12 mouse cellular contexts compared by ENCODE assay signal in genomic region chr17:25082887-25083286, GRCm38 (mm10). TPM values are rescaled to one million over a fixed set of nuclear protein-coding genes. Genes with fewer than 3 reads are reported as not detected.
DNase-seq lines count a peak whose midpoint lies in the region; ATAC-seq and TF ChIP-seq lines count a peak whose summit lies in the region.
"Had no signal": no experiment of that assay in that cellular context is flagged by ENCODE, and none has a peak within 500 bp of the region (broad histone marks: within the 10 kb centered on the region; RNA-seq: fewer than 3 reads in every experiment).

No protein-coding gene starts in this region.

- H3K9me3 ChIP-seq in kidney, embryonic 16.5 days (ENCODE audit: low read length) = no peaks in the 10 kb centered on the region
- no peaks in the 10 kb centered on the region for H3K9me3 ChIP-seq in embryonic facial prominence, embryonic 13.5 days
- no peaks in the 10 kb centered on the region for H3K9me3 ChIP-seq in liver, embryonic 12.5 days (replicated peaks)

- ATAC-seq in kidney, embryonic 16.5 days (ENCODE audit: low FRiP score, low TSS enrichment) = no peak
- ATAC-seq in embryonic facial prominence, embryonic 13.5 days (ENCODE audit: insufficient number of reproducible peaks, insufficient read depth, low FRiP score, low TSS enrichment, low read depth) = no peak
- ATAC-seq in liver, embryonic 12.5 days = no peak
- ATAC-seq in frontal cortex, adult (ENCODE audit: low TSS enrichment) = no peak

- peak overlapping the region; percentile 34 for H3K4me3 ChIP-seq in gastrocnemius, adult 2 months
- no peak overlapping the region for H3K4me3 ChIP-seq in kidney, embryonic 16.5 days (ENCODE audit: low read length)
- H3K4me3 ChIP-seq in embryonic facial prominence, embryonic 13.5 days = no peak overlapping the region
- no peak overlapping the region for H3K4me3 ChIP-seq in liver, embryonic 12.5 days

- H3K36me3 ChIP-seq in kidney, embryonic 16.5 days (ENCODE audit: insufficient read depth, low read length) = 0 out of 2 replicates have a peak, but pooled peaks cover 2% of the 10 kb centered on the region
- H3K36me3 ChIP-seq in embryonic facial prominence, embryonic 13.5 days = peaks cover 5% of the 10 kb centered on the region
- H3K36me3 ChIP-seq in liver, embryonic 12.5 days = peaks cover 1% of the 10 kb centered on the region; the same call in 1 of the 2 replicates

- H3K27me3 ChIP-seq in kidney, embryonic 16.5 days (ENCODE audit: insufficient read depth, low read length) = no peaks in the 10 kb centered on the region
- no peaks in the 10 kb centered on the region for H3K27me3 ChIP-seq in embryonic facial prominence, embryonic 13.5 days
- no peaks in the 10 kb centered on the region; the same call in 1 of the 2 replicates for H3K27me3 ChIP-seq in liver, embryonic 12.5 days (replicated peaks)

- H3K9ac ChIP-seq in kidney, embryonic 16.5 days (replicated peaks; ENCODE audit: low read length) = peak overlapping the region; percentile 34; the same call in 1 of the 2 replicates
- H3K9ac ChIP-seq in embryonic facial prominence, embryonic 13.5 days = no peak overlapping the region
- no peak overlapping the region for H3K9ac ChIP-seq in liver, embryonic 12.5 days

- H3K4me2 ChIP-seq in kidney, embryonic 16.5 days (replicated peaks; ENCODE audit: low read depth, low read length) = no peak overlapping the region; the same call in 1 of the 2 replicates
- peak overlapping the region; percentile 25 for H3K4me2 ChIP-seq in embryonic facial prominence, embryonic 13.5 days
- H3K4me2 ChIP-seq in liver, embryonic 12.5 days = no peak overlapping the region

- H3K4me1 ChIP-seq in kidney, embryonic 16.5 days (ENCODE audit: insufficient read depth, low read length) = peaks cover 29% of the 10 kb centered on the region
- peaks cover 76% of the 10 kb centered on the region for H3K4me1 ChIP-seq in embryonic facial prominence, embryonic 13.5 days
- peaks cover 67% of the 10 kb centered on the region for H3K4me1 ChIP-seq in liver, embryonic 12.5 days

- no peak for TF ChIP-seq CTCF in gastrocnemius, adult 2 months (IDR thresholded peaks at IDR 0.05)

- WGBS in kidney, embryonic 16.5 days = 32% methylated on average over 3 of the region's 3 CpGs
- WGBS in embryonic facial prominence, embryonic 13.5 days = 41% methylated on average over 3 of the region's 3 CpGs
- 60% methylated on average over 3 of the region's 3 CpGs for WGBS in liver, embryonic 12.5 days (ENCODE audit: insufficient replicate concordance)

- H3K27ac ChIP-seq in gastrocnemius, adult 2 months = peak overlapping the region; percentile 95
- H3K27ac ChIP-seq in kidney, embryonic 16.5 days (ENCODE audit: low read length) = peak overlapping the region; percentile 97
- H3K27ac ChIP-seq in embryonic facial prominence, embryonic 13.5 days = peak overlapping the region; percentile 98
- peak overlapping the region; percentile 99 for H3K27ac ChIP-seq in liver, embryonic 12.5 days

- intact Hi-C loops in gastrocnemius, adult 2 months (cut with DNase I) = loop anchor here (2.0 kb wide), 1 partner anchor 142 kb away; no protein-coding TSS in a partner anchor
- intact Hi-C loops in gastrocnemius, postnatal 36 days (cut with DNase I) = loop anchor here (5.0 kb wide), 1 partner anchor 66 kb away; the partner anchor contains the start of genes Cramp1l and Ift140

- DNase-seq in gastrocnemius, adult 2 months = no peak
- no peak for DNase-seq in gastrocnemius, postnatal 36 days
- DNase-seq in kidney, postnatal 14 days = no peak
- no peak for DNase-seq in frontal cortex, postnatal 25 days (ENCODE audit: low spot score in 2 of 2)
- DNase-seq: left cerebral cortex, postnatal 4 days; thymus, postnatal 4 days had no signal

RNA-seq across cellular contexts. Expression of gene Tmem204, which starts 0.5 kb away (rescaled TPM):
- 10 to 100 TPM in 1 of 2 experiments, 1 to 10 TPM in 1; 8.3 to 21.5 TPM for total RNA-seq in gastrocnemius, adult 2 months (2021)
- total RNA-seq in gastrocnemius, postnatal 36 days (2021) = 10 to 100 TPM; 10.3 to 10.7 TPM
- polyA plus RNA-seq in kidney, embryonic 16.5 days (2015; fragmentation: Nextera tagmentation; extraction: Ambion mirVana) = 34.4 and 44.7 TPM in 2 replicates
- polyA plus RNA-seq in embryonic facial prominence, embryonic 13.5 days (2015; fragmentation: Nextera tagmentation; extraction: Ambion mirVana) = 15.2 and 18.4 TPM in 2 replicates
- polyA plus RNA-seq in liver, embryonic 12.5 days (2016; fragmentation: Nextera tagmentation; extraction: Ambion mirVana) = 6.1 and 7.2 TPM in 2 replicates
- total RNA-seq: MEL had no signal

RNA-seq across cellular contexts. Expression of gene Telo2, which starts 32.9 kb away (rescaled TPM):
- 10 to 100 TPM in 1 of 2 experiments, 1 to 10 TPM in 1; 4.5 to 11.4 TPM for total RNA-seq in gastrocnemius, adult 2 months (2021)
- 1 to 10 TPM; 4.2 to 6.1 TPM for total RNA-seq in gastrocnemius, postnatal 36 days (2021)
- 49.5 and 53.4 TPM in 2 replicates for polyA plus RNA-seq in kidney, embryonic 16.5 days (2015; fragmentation: Nextera tagmentation; extraction: Ambion mirVana)
- 48.1 and 53.5 TPM in 2 replicates for polyA plus RNA-seq in embryonic facial prominence, embryonic 13.5 days (2015; fragmentation: Nextera tagmentation; extraction: Ambion mirVana)
- 25.6 and 28.6 TPM in 2 replicates for polyA plus RNA-seq in liver, embryonic 12.5 days (2016; fragmentation: Nextera tagmentation; extraction: Ambion mirVana)

RNA-seq across cellular contexts. Expression of gene Ptx4, which starts 37.7 kb away (rescaled TPM):
- 1 to 10 TPM; 2.2 to 6.1 TPM for total RNA-seq in gastrocnemius, adult 2 months (2021)
- 1 to 10 TPM; 3.7 to 4.3 TPM for total RNA-seq in gastrocnemius, postnatal 36 days (2021)
- not detected in 2 replicates for polyA plus RNA-seq in kidney, embryonic 16.5 days (2015; fragmentation: Nextera tagmentation; extraction: Ambion mirVana)
- polyA plus RNA-seq in embryonic facial prominence, embryonic 13.5 days (2015; fragmentation: Nextera tagmentation; extraction: Ambion mirVana) = 0.83 and 1.2 TPM in 2 replicates
- not detected in 2 replicates for polyA plus RNA-seq in liver, embryonic 12.5 days (2016; fragmentation: Nextera tagmentation; extraction: Ambion mirVana)
- total RNA-seq: MEL had no signal
- polyA plus RNA-seq: midbrain, embryonic 14.5 days had no signal

RNA-seq across cellular contexts. Expression of gene Clcn7, which starts 50.3 kb away (rescaled TPM):
- 10 to 100 TPM; 16.2 to 19.2 TPM for total RNA-seq in gastrocnemius, adult 2 months (2021)
- total RNA-seq in gastrocnemius, postnatal 36 days (2021) = 10 to 100 TPM; 13.7 to 14.9 TPM
- polyA plus RNA-seq in kidney, embryonic 16.5 days (2015; fragmentation: Nextera tagmentation; extraction: Ambion mirVana) = 23.2 and 26.8 TPM in 2 replicates
- polyA plus RNA-seq in embryonic facial prominence, embryonic 13.5 days (2015; fragmentation: Nextera tagmentation; extraction: Ambion mirVana) = 26.0 and 27.8 TPM in 2 replicates
- polyA plus RNA-seq in liver, embryonic 12.5 days (2016; fragmentation: Nextera tagmentation; extraction: Ambion mirVana) = 13.7 and 14.8 TPM in 2 replicates
